ENCODE assay signal across 8 mouse cellular contexts in genomic region chr14:32084761-32085485, GRCm38 (mm10). TPM values are rescaled to one million over a fixed set of nuclear protein-coding genes. Genes with fewer than 3 reads are reported as not detected.
A peak's percentile ranks its signal among the peaks of the same experiment; 100 is the strongest.
DNase-seq lines count a peak whose midpoint lies in the region; ATAC-seq and TF ChIP-seq lines count a peak whose summit lies in the region.

TSS of gene Oxnad1 (plus strand) at chr14:32085374.

- peak within 1 kb of the TSS; percentile 69 for H3K9ac ChIP-seq in kidney, embryonic 16.5 days (replicated peaks; ENCODE audit: low read length)
- peak within 1 kb of the TSS; percentile 89 for H3K9ac ChIP-seq in MEL (ENCODE audit: control insufficient read depth, low read depth, low read length, poor library complexity, severe bottlenecking)
- peak within 1 kb of the TSS; percentile 44 for H3K9ac ChIP-seq in embryonic facial prominence, embryonic 12.5 days
- peak within 1 kb of the TSS; percentile 71 for H3K9ac ChIP-seq in heart, embryonic 14.5 days (ENCODE audit: low read length)
- peak within 1 kb of the TSS; percentile 71 for H3K9ac ChIP-seq in midbrain, embryonic 12.5 days (replicated peaks)

- WGBS in kidney, embryonic 16.5 days, result 1% methylated on average over 22 of the region's 22 CpGs
- WGBS in embryonic facial prominence, embryonic 12.5 days, result 4% methylated on average over 22 of the region's 22 CpGs
- WGBS in heart, embryonic 14.5 days, result 3% methylated on average over 22 of the region's 22 CpGs
- WGBS in midbrain, embryonic 12.5 days, result 5% methylated on average over 22 of the region's 22 CpGs

- H3K4me1 ChIP-seq in kidney, embryonic 16.5 days (ENCODE audit: insufficient read depth, low read length), result peaks cover 11% of the 10 kb centered on the region
- peaks cover 0 to 9% of the 10 kb centered on the region in 2 experiments; a peak in 2 of 4 replicates for H3K4me1 ChIP-seq in MEL (ENCODE audit: control insufficient read depth in 1 of 2, insufficient read depth in 2 of 2, low read length in 2 of 2)
- H3K4me1 ChIP-seq in embryonic facial prominence, embryonic 12.5 days, result peaks cover 9% of the 10 kb centered on the region; the same call in 1 of the 2 replicates
- H3K4me1 ChIP-seq in heart, embryonic 14.5 days (ENCODE audit: control insufficient read depth in 2 of 2, insufficient read depth in 2 of 2, low read length in 2 of 2), result peaks cover 4 to 12% of the 10 kb centered on the region in 2 experiments; a peak in 3 of 4 replicates
- peaks cover 15% of the 10 kb centered on the region for H3K4me1 ChIP-seq in midbrain, embryonic 12.5 days

- H3K36me3 ChIP-seq in kidney, embryonic 16.5 days (ENCODE audit: insufficient read depth, low read length), result peaks cover 16% of the 10 kb centered on the region
- H3K36me3 ChIP-seq in MEL (ENCODE audit: control insufficient read depth in 1 of 2, insufficient read depth in 2 of 2, low read length in 2 of 2), result peaks cover 0 to 20% of the 10 kb centered on the region in 2 experiments; a peak in 2 of 4 replicates
- peaks cover 22% of the 10 kb centered on the region for H3K36me3 ChIP-seq in embryonic facial prominence, embryonic 12.5 days
- peaks cover 33% of the 10 kb centered on the region for H3K36me3 ChIP-seq in heart, embryonic 14.5 days (ENCODE audit: control insufficient read depth, insufficient read depth, low read length)
- peaks cover 28% of the 10 kb centered on the region for H3K36me3 ChIP-seq in midbrain, embryonic 12.5 days

- DNase-seq in kidney, postnatal 14 days, result no peak
- DNase-seq in MEL (ENCODE audit: low read depth, low spot score), result peak; percentile 98
- no peak for DNase-seq in left cerebral cortex, postnatal 14 days (ENCODE audit: low spot score in 2 of 2)
- no peak for DNase-seq in right cerebral cortex, postnatal 4 days

- H3K27ac ChIP-seq in kidney, embryonic 16.5 days (ENCODE audit: low read length), result peak within 1 kb of the TSS; percentile 87
- peak within 1 kb of the TSS; percentile 96 for H3K27ac ChIP-seq in MEL (ENCODE audit: control insufficient read depth, low read depth, low read length)
- H3K27ac ChIP-seq in embryonic facial prominence, embryonic 12.5 days, result peak within 1 kb of the TSS; percentile 83
- H3K27ac ChIP-seq in heart, embryonic 14.5 days (replicated peaks in 1 of 2; ENCODE audit: control insufficient read depth in 1 of 2, insufficient read depth in 1 of 2, low read depth in 2 of 2, low read length in 2 of 2), result peak within 1 kb of the TSS; percentile 84 to 98
- peak within 1 kb of the TSS; percentile 77 for H3K27ac ChIP-seq in midbrain, embryonic 12.5 days (replicated peaks)

- TF ChIP-seq RAD21 in MEL (IDR thresholded peaks at IDR 0.05; ENCODE audit: low read depth, low read length), result no peak

- intact Hi-C loops in left cerebral cortex, postnatal 14 days (cut with DNase I), result no loop called here

- TF ChIP-seq EP300 in MEL (IDR thresholded peaks at IDR 0.05; ENCODE audit: low read depth in 1 of 2, low read length in 2 of 2), result no peak; a peak in 1 of 4 replicates

- H3K4me3 ChIP-seq in kidney, embryonic 16.5 days (ENCODE audit: low read length), result peak within 1 kb of the TSS; percentile 66
- peak within 1 kb of the TSS; percentile 80 to 87 for H3K4me3 ChIP-seq in MEL (ENCODE audit: control insufficient read depth in 1 of 2, insufficient read depth in 1 of 2, low read depth in 2 of 2, low read length in 2 of 2)
- H3K4me3 ChIP-seq in embryonic facial prominence, embryonic 12.5 days, result peak within 1 kb of the TSS; percentile 63
- peak within 1 kb of the TSS; percentile 65 to 97 for H3K4me3 ChIP-seq in heart, embryonic 14.5 days (ENCODE audit: control insufficient read depth in 1 of 2, insufficient read depth in 1 of 2, low read depth in 1 of 2, low read length in 2 of 2)
- peak within 1 kb of the TSS; percentile 67 for H3K4me3 ChIP-seq in midbrain, embryonic 12.5 days

- H3K27me3 ChIP-seq in kidney, embryonic 16.5 days (ENCODE audit: insufficient read depth, low read length), result no peaks in the 10 kb centered on the region
- no peaks in the 10 kb centered on the region for H3K27me3 ChIP-seq in MEL (ENCODE audit: control insufficient read depth in 1 of 2, insufficient read depth in 2 of 2, low read length in 2 of 2)
- H3K27me3 ChIP-seq in embryonic facial prominence, embryonic 12.5 days, result no peaks in the 10 kb centered on the region
- H3K27me3 ChIP-seq in heart, embryonic 14.5 days (ENCODE audit: control insufficient read depth, insufficient read depth, low read length), result no peaks in the 10 kb centered on the region
- H3K27me3 ChIP-seq in midbrain, embryonic 12.5 days, result no peaks in the 10 kb centered on the region

- TF ChIP-seq POLR2A in MEL (IDR thresholded peaks at IDR 0.05; ENCODE audit: control insufficient read depth in 1 of 2, insufficient read depth in 1 of 2, low read depth in 1 of 2, low read length in 2 of 2, poor library complexity in 1 of 2), result no peak; a peak in 1 of 4 replicates

- ATAC-seq in kidney, embryonic 16.5 days (ENCODE audit: low FRiP score, low TSS enrichment), result peak; percentile 95
- ATAC-seq in embryonic facial prominence, embryonic 12.5 days (ENCODE audit: insufficient number of reproducible peaks, insufficient read depth, low FRiP score, low TSS enrichment), result peak; percentile 94
- peak; percentile 91 for ATAC-seq in heart, embryonic 14.5 days (ENCODE audit: insufficient number of reproducible peaks, insufficient read depth, low FRiP score, low read depth)
- ATAC-seq in midbrain, embryonic 12.5 days (ENCODE audit: low FRiP score, low read depth), result peak; percentile 96

- peaks cover 37% of the 10 kb centered on the region for H3K79me2 ChIP-seq in MEL (ENCODE audit: control insufficient read depth, insufficient read depth, low read length, poor library complexity)

- peak within 1 kb of the TSS; percentile 66 for H3K4me2 ChIP-seq in kidney, embryonic 16.5 days (replicated peaks; ENCODE audit: low read depth, low read length)
- peak within 1 kb of the TSS; percentile 55 for H3K4me2 ChIP-seq in embryonic facial prominence, embryonic 12.5 days (replicated peaks)
- peak within 1 kb of the TSS; percentile 83 for H3K4me2 ChIP-seq in heart, embryonic 14.5 days (ENCODE audit: low read length)
- peak within 1 kb of the TSS; percentile 75 for H3K4me2 ChIP-seq in midbrain, embryonic 12.5 days (replicated peaks)

- H3K9me3 ChIP-seq in kidney, embryonic 16.5 days (ENCODE audit: low read length), result no peaks in the 10 kb centered on the region
- no peaks in the 10 kb centered on the region for H3K9me3 ChIP-seq in MEL (replicated peaks; ENCODE audit: insufficient read depth, low read length)
- no peaks in the 10 kb centered on the region for H3K9me3 ChIP-seq in embryonic facial prominence, embryonic 12.5 days
- H3K9me3 ChIP-seq in heart, embryonic 14.5 days (ENCODE audit: control insufficient read depth, low read length), result no peaks in the 10 kb centered on the region
- H3K9me3 ChIP-seq in midbrain, embryonic 12.5 days, result no peaks in the 10 kb centered on the region

- TF ChIP-seq CTCF in MEL (IDR thresholded peaks at IDR 0.05 in 2 of 3, conservative IDR thresholded peaks at IDR 0.05 in 1 of 3; ENCODE audit: control insufficient read depth in 1 of 3, insufficient read depth in 1 of 3, low read depth in 2 of 3, low read length in 3 of 3, poor library complexity in 1 of 3, severe bottlenecking in 1 of 3), result no peak

TF ChIP-seq in MEL, 35 proteins besides CTCF, POLR2A, EP300 and RAD21:
- TF ChIP-seq CHD1 (IDR thresholded peaks at IDR 0.05; ENCODE audit: low read depth, low read length), result 0 out of 2 replicates have a peak, but pooled peaks have one; percentile 53
- TF ChIP-seq ZC3H11A (IDR thresholded peaks at IDR 0.05; ENCODE audit: low read depth, low read length), result no peak
- TF ChIP-seq USF1 (IDR thresholded peaks at IDR 0.05; ENCODE audit: low read depth, low read length), result peak; percentile 91
- peak; percentile 93 for TF ChIP-seq MAX (IDR thresholded peaks at IDR 0.05; ENCODE audit: low read length)
- no peak for TF ChIP-seq TAL1 (IDR thresholded peaks at IDR 0.05; ENCODE audit: low read length)
- TF ChIP-seq USF2 (IDR thresholded peaks at IDR 0.05; ENCODE audit: borderline replicate concordance in 1 of 2, insufficient read depth in 1 of 2, low read depth in 1 of 2, low read length in 2 of 2), result peak in 1 of 2 experiments; percentile 52; a peak in 1 of 4 replicates
- TF ChIP-seq ZMIZ1 (IDR thresholded peaks at IDR 0.05; ENCODE audit: low read depth, low read length), result 0 out of 2 replicates have a peak, but pooled peaks have one; percentile 23
- TF ChIP-seq ZNF384 (IDR thresholded peaks at IDR 0.05; ENCODE audit: low read depth, low read length), result peak; percentile 95
- peak; percentile 92 for TF ChIP-seq MYC (IDR thresholded peaks at IDR 0.05; ENCODE audit: low read depth, low read length)
- TF ChIP-seq MEF2A (IDR thresholded peaks at IDR 0.05; ENCODE audit: extremely low read depth, insufficient replicate concordance, low read depth, low read length, poor library complexity, severe bottlenecking), result 0 out of 2 replicates have a peak, but pooled peaks have one; percentile 39
- no peak for TF ChIP-seq BHLHE40 (IDR thresholded peaks at IDR 0.05; ENCODE audit: borderline replicate concordance, low read depth, low read length)
- TF ChIP-seq TCF12 (IDR thresholded peaks at IDR 0.05; ENCODE audit: low read depth, low read length), result peak; percentile 9; the same call in 1 of the 2 replicates
- peak; percentile 98 for TF ChIP-seq MXI1 (IDR thresholded peaks at IDR 0.05; ENCODE audit: low read depth, low read length)
- TF ChIP-seq KAT2A (conservative IDR thresholded peaks at IDR 0.05; ENCODE audit: low read depth, low read length), result no peak

RNA-seq across cellular contexts. Expression of gene Oxnad1, which starts in this region (rescaled TPM):
- polyA plus RNA-seq in kidney, embryonic 16.5 days (2015; fragmentation: Nextera tagmentation; extraction: Ambion mirVana), result 35.2 and 36.9 TPM in 2 replicates
- 52.4 and 54.8 TPM in 2 replicates for total RNA-seq in MEL (2012; rRNA removed)
- 100 to 1,000 TPM in 1 of 2 experiments, 10 to 100 TPM in 1; 82.1 to 244 TPM for polyA plus RNA-seq in MEL (2012; ENCODE audit: insufficient read depth in 1 of 2, insufficient read length in 2 of 2, low read depth in 1 of 2, low replicate concordance in 2 of 2, missing spikeins in 1 of 2)
- 13.9 and 16.0 TPM in 2 replicates for polyA plus RNA-seq in embryonic facial prominence, embryonic 12.5 days (2016; fragmentation: Nextera tagmentation; extraction: Ambion mirVana)
- polyA plus RNA-seq in heart, embryonic 14.5 days (2014; fragmentation: Nextera tagmentation; extraction: Ambion mirVana), result 25.8 and 29.9 TPM in 2 replicates
- 10 to 100 TPM; 12.2 to 18.5 TPM for total RNA-seq in left cerebral cortex, postnatal 14 days (2021)
- polyA plus RNA-seq in midbrain, embryonic 12.5 days (2016; fragmentation: Nextera tagmentation; extraction: Ambion mirVana), result 21.5 and 23.0 TPM in 2 replicates
